Mouse (Mus musculus): Measurements from ENCODE around the gene Zfp637. TPM values are rescaled to one million over a fixed set of nuclear protein-coding genes. Genes with fewer than 3 reads are reported as not detected.
"Not testable (repeated sequence)": the region's sequence is repeated elsewhere in the genome, so short reads cannot be mapped to it uniquely, and the experiment has no call there.

Gene Zfp637
- polyA plus RNA-seq, 1 experiment = 51.2 TPM

GRCm38 (mm10) chr6:117862465-117862864 is 21.5 kb downstream of the Zfp637 start:
- Histone ChIP-seq H3K4me3 (ENCODE audit: insufficient read depth, low read length) (no peak overlapping the region), H3K27ac (ENCODE audit: insufficient read depth, low read length) (no peak overlapping the region), H3K4me1 (ENCODE audit: control insufficient read depth, insufficient read depth, low read length) (no peaks in the 10 kb centered on the region)
- TF ChIP-seq CTCF (IDR thresholded peaks at IDR 0.05; ENCODE audit: borderline replicate concordance, insufficient read depth, low read length) = no peak
- TF ChIP-seq POLR2A (IDR thresholded peaks at IDR 0.05; ENCODE audit: low read depth, low read length) = no peak

GRCm38 (mm10) chr6:117862899-117863620 is 22.1 kb downstream of the Zfp637 start:
- no peak overlapping the region for H3K27ac ChIP-seq (ENCODE audit: insufficient read depth, low read length)
- H3K4me1 ChIP-seq (ENCODE audit: control insufficient read depth, insufficient read depth, low read length) = no peaks in the 10 kb centered on the region
- H3K4me3 ChIP-seq (ENCODE audit: insufficient read depth, low read length) = peak overlapping the region; percentile 90
- TF ChIP-seq POLR2A (IDR thresholded peaks at IDR 0.05; ENCODE audit: low read depth, low read length) (peak; percentile 43), CTCF (IDR thresholded peaks at IDR 0.05; ENCODE audit: borderline replicate concordance, insufficient read depth, low read length) (no peak)

DNA sequence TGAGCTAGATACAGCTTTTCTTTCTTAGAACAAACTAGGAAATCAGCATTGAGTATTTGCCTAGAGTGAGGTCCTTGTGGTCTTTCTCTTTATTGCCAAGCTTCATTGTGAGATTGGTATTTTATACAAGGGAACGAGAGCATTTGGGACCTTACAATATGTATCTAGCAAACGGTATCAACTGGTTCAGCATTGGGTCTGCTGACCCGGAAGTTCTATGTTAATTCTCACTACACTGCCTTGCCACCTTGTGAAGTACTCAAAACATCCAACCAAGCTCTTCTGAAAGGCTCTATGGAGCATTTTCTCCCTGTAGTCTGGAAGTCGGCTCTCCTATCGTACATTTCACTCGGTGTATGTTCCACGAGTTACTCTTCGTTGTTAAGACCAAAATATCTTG is 22.8 kb downstream of the Zfp637 start:
- H3K4me1 ChIP-seq (ENCODE audit: control insufficient read depth, insufficient read depth, low read length) = no peaks in the 10 kb centered on the region
- H3K27ac ChIP-seq (ENCODE audit: insufficient read depth, low read length) = no peak overlapping the region
- TF ChIP-seq POLR2A (IDR thresholded peaks at IDR 0.05; ENCODE audit: low read depth, low read length) = no peak
- no peak for TF ChIP-seq CTCF (IDR thresholded peaks at IDR 0.05; ENCODE audit: borderline replicate concordance, insufficient read depth, low read length)
- H3K4me3 ChIP-seq (ENCODE audit: insufficient read depth, low read length) = peak overlapping the region; percentile 90

GRCm38 (mm10) chr6:117868187-117868586 is 27.2 kb downstream of the Zfp637 start:
- no peak for TF ChIP-seq CTCF (IDR thresholded peaks at IDR 0.05; ENCODE audit: borderline replicate concordance, insufficient read depth, low read length)
- TF ChIP-seq POLR2A (IDR thresholded peaks at IDR 0.05; ENCODE audit: low read depth, low read length) = no peak
- Histone ChIP-seq H3K4me3 (ENCODE audit: insufficient read depth, low read length) (no peak overlapping the region), H3K4me1 (ENCODE audit: control insufficient read depth, insufficient read depth, low read length) (no peaks in the 10 kb centered on the region), H3K27ac (ENCODE audit: insufficient read depth, low read length) (no peak overlapping the region)

GRCm38 (mm10) chr6:117871034-117871433 is 30.1 kb downstream of the Zfp637 start:
- no peak overlapping the region for H3K4me3 ChIP-seq (ENCODE audit: insufficient read depth, low read length)
- TF ChIP-seq POLR2A (IDR thresholded peaks at IDR 0.05; ENCODE audit: low read depth, low read length) (no peak), CTCF (IDR thresholded peaks at IDR 0.05; ENCODE audit: borderline replicate concordance, insufficient read depth, low read length) (no peak)
- no peak overlapping the region for H3K27ac ChIP-seq (ENCODE audit: insufficient read depth, low read length)
- H3K4me1 ChIP-seq (ENCODE audit: control insufficient read depth, insufficient read depth, low read length) = no peaks in the 10 kb centered on the region

DNA sequence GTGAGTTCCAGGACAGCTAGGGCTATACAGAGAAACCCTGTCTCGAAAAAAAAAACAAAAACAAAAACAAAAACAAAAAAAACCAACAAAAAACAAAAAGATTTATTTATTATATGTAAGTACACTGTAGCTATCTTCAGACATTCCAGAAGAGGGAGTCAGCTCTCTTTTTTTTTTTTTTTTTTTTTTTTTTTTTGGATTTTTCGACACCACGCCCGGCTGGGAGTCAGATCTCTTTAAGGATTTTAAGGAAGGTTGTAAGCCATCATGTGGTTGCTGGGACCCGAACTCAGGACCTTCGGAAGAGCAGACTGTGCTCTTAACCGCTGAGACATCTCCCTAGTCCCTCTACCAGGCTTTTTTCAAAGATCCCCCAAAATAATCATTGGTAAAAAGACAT is 32.5 kb downstream of the Zfp637 start:
- not testable (repeated sequence) for H3K4me3 ChIP-seq (ENCODE audit: insufficient read depth, low read length); H3K4me1 ChIP-seq (ENCODE audit: control insufficient read depth, insufficient read depth, low read length); H3K27ac ChIP-seq (ENCODE audit: insufficient read depth, low read length)

DNA sequence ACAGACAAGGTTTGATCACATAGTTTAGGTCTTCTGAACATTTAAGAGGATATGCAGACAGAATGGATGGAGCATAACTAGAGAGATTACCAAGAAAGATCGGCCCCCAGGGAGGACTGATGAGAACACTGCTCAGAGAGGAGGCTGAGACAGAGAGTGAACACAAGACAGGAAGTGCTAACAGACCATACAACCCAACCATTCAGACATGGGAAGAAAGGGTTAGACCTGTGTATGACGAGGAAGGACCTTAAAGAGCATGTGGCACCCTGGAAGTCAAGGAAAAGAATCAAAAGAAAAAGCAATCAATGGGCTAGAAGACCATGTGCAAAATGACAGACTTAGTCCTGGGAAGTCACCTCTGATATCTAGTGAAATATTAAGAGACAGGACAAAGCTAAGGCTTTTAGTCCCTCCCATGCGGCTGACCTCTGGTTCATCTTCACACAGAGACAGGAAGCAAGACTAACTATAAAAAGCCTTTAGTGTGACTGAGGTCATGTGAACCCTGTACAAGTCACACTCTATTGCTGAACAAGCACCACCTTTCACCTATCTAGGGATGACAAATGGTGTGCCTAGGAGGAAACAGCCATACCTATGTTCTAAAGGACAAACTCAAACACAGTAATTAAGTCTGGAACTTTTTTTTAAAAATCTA is 33.8 kb downstream of the Zfp637 start:
- Histone ChIP-seq H3K27ac (ENCODE audit: insufficient read depth, low read length) (no peak overlapping the region), H3K4me1 (ENCODE audit: control insufficient read depth, insufficient read depth, low read length) (no peaks in the 10 kb centered on the region), H3K4me3 (ENCODE audit: insufficient read depth, low read length) (no peak overlapping the region)
- TF ChIP-seq CTCF (IDR thresholded peaks at IDR 0.05; ENCODE audit: borderline replicate concordance, insufficient read depth, low read length) (no peak), POLR2A (IDR thresholded peaks at IDR 0.05; ENCODE audit: low read depth, low read length) (no peak)

DNA sequence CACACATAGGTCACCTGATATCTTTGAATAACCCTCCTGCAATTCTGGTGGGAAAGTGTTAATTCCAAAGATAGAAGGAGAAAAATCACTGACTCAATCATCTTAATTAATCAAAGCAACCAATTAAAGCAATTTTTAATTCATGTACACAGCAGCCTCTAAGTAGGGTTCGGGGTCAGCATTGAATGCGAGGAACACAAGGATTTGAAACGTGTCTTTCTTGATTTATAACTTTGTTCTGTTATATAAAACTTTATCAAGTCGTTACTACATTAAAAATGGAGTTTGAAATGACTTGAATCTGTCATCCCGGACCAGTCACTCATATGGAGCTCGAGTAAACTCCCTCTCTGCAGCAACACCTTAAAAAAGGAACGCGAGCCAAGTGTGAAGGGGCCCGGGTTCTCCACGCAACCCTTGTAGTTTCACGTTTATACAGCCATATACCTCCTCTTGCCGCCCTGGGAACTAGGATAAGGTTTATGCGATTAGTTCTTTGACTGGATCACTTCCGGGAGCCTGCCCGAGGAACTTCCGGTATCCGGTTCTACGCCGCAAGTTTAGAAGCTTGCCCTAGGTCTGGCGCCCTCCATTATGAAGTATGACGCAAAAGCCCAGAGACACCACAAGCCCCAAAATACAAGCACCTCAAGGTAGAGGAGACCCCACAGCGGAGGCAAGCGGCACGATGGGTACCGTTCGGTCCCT is 37.9 kb downstream of the Zfp637 start:
- H3K4me1 ChIP-seq (ENCODE audit: control insufficient read depth, insufficient read depth, low read length) = peaks cover 2% of the 10 kb centered on the region; the same call in 1 of the 2 replicates
- peak overlapping the region; percentile 95 for H3K27ac ChIP-seq (ENCODE audit: insufficient read depth, low read length)
- peak overlapping the region; percentile 40 for H3K4me3 ChIP-seq (ENCODE audit: insufficient read depth, low read length)
- TF ChIP-seq POLR2A (IDR thresholded peaks at IDR 0.05; ENCODE audit: low read depth, low read length) = peak; percentile 73; the same call in 1 of the 2 replicates
- TF ChIP-seq CTCF (IDR thresholded peaks at IDR 0.05; ENCODE audit: borderline replicate concordance, insufficient read depth, low read length) = no peak

GRCm38 (mm10) chr6:117879408-117880115 is 38.6 kb downstream of the Zfp637 start:
- peak; percentile 88 for TF ChIP-seq POLR2A (IDR thresholded peaks at IDR 0.05; ENCODE audit: low read depth, low read length)
- TF ChIP-seq CTCF (IDR thresholded peaks at IDR 0.05; ENCODE audit: borderline replicate concordance, insufficient read depth, low read length) = peak; percentile 95
- peak overlapping the region; percentile 95 for H3K27ac ChIP-seq (ENCODE audit: insufficient read depth, low read length)
- peaks cover 2% of the 10 kb centered on the region; the same call in 1 of the 2 replicates for H3K4me1 ChIP-seq (ENCODE audit: control insufficient read depth, insufficient read depth, low read length)
- peak overlapping the region; percentile 46 for H3K4me3 ChIP-seq (ENCODE audit: insufficient read depth, low read length)

Measured in embryonic fibroblast, embryonic 13.5 days (primary cell).